Mouse (Mus musculus) layer of hippocampus, postnatal 25 days (tissue): Measurements from ENCODE around the gene Bmp3. TPM values are rescaled to one million over a fixed set of nuclear protein-coding genes. Genes with fewer than 3 reads are reported as not detected.

Experiments used
- DNase-seq, 2 experiments: peaks; one replicate each; pipeline ENCODE4 v3.0.0; 2022; ENCODE audit warnings: mixed read lengths in 2 of 2, low spot score in 1 of 2; ENCODE audit errors: extremely low spot score in 1 of 2
- total RNA-seq, 2 experiments: library from RNA; stranded (reverse); gene quantifications; 2 replicates each; pipeline ENCODE4 v1.2.3; 2021

Gene Bmp3
- total RNA-seq, 2 experiments from 2014 or later: 3.6 to 3.7 TPM

- DNase-seq: no peak
Measured at GRCm38 (mm10) chr5:98900926-98901325, 46.7 kb downstream of the Bmp3 start.

DNA sequence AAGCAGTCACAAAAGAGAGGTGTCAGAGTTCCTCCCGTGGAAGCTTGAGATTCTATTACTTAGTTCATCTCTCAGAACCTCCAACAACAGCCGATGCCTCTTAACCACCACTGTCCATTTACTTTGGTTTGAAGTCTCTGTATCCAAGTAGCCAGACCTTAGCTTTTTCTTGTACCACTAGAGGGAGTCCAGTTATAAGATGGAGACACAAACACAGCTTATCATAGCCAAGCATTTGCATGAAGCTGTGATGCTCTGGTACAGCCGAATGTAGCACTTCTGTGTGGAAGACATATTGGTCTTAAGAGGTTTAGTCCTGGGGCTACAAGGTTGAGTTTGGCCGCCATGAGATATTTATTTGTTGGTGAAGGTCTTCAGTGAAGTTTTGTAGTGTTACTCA, 48.1 kb downstream of the Bmp3 start:
- no peak for DNase-seq

- no peak for DNase-seq
Measured at GRCm38 (mm10) chr5:98918716-98919115, 64.5 kb downstream of the Bmp3 start.

DNA sequence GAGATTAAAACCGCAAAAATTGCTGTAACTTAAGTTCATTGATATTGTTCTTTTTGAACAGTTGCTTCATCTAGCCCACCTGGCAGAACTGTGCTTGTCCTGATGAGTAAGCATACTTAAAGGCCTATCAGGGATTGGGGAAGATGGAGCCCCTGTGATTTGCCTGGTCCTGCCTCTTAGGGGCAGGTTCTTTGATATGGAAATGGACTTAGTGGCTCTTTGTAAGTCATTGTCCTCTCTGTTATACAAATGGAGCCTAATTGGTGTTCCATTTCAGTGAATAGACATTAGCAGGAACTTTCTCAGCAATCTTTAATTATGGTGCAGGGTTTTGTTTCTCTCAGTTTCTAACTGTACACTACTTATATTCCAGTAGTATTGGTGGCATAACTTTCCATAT, 67.4 kb downstream of the Bmp3 start:
- DNase-seq: no peak

- no peak for DNase-seq
Measured at GRCm38 (mm10) chr5:98922921-98923320, 68.7 kb downstream of the Bmp3 start.

Other genes with a start within 250 kb of the Bmp3 start
- 1 to 10 TPM; 2.7 TPM for gene Prkg2, start 182.9 kb downstream of the Bmp3 start, total RNA-seq